Mouse (Mus musculus): ENCODE measurements around the gene Hirip3. TPM values are rescaled to one million over a fixed set of nuclear protein-coding genes. Genes with fewer than 3 reads are reported as not detected.

Gene Hirip3
- polyA plus RNA-seq, 1 experiment = 63.1 TPM

DNA sequence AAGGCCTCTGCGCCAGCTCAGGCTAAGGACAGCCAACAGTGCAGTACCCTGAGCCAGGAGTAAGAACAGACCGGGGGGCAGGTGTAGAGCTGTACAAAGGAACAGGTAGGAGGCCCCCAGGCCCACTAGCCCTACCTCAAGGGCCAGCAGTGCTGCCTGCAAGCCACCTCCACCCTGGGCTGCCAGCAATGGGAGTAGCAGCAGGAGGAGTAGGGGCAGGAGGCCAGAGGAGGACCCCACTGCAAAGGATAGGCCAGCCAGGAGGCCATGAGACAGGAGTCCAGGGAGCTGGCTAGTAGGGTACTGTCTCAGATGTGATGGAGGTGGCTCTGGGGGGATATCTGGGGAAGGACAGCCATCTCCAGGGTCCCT is 8.7 kb downstream of the Hirip3 start:
- no peak overlapping the region for H3K4me3 ChIP-seq (replicated peaks; ENCODE audit: insufficient read depth, low read depth, low read length)
- no peaks in the 10 kb centered on the region for H3K4me1 ChIP-seq (ENCODE audit: control insufficient read depth, insufficient read depth, low read length)
- DNase-seq = no peak
- no peak overlapping the region for H3K27ac ChIP-seq (ENCODE audit: insufficient read depth, low read length)
- TF ChIP-seq POLR2A (IDR thresholded peaks at IDR 0.05; ENCODE audit: borderline replicate concordance, insufficient read depth, low read length) (no peak), CTCF (IDR thresholded peaks at IDR 0.05; ENCODE audit: borderline replicate concordance, insufficient read depth, low read depth, low read length) (no peak)
- H3K27me3 ChIP-seq (ENCODE audit: control insufficient read depth, insufficient read depth, low read length) = no peaks in the 10 kb centered on the region
- 77% methylated on average over 2 of the region's 2 CpGs for WGBS

DNA sequence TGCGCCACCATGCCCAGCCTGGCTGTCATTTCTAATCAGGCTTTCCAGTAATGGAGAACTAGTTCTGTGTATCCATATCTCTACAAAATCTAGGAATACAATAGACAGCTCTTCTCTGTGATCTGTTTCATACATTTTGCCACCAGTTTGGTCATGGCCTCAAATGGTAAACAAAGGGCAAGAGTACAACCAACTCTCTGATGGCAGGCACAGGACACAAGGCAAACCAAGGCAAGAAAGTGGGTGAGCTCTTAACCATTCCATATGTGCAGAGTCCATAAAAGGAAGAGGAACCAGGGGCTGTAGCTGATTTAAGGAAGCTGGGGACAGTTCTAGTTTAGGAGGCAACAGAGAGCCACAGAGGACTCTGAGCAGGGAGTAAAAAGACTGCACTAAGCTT is 15.5 kb downstream of the Hirip3 start:
- Histone ChIP-seq H3K4me3 (replicated peaks; ENCODE audit: insufficient read depth, low read depth, low read length) (no peak overlapping the region), H3K27ac (ENCODE audit: insufficient read depth, low read length) (no peak overlapping the region), H3K4me1 (ENCODE audit: control insufficient read depth, insufficient read depth, low read length) (peaks cover 7% of the 10 kb centered on the region), H3K27me3 (ENCODE audit: control insufficient read depth, insufficient read depth, low read length) (no peaks in the 10 kb centered on the region)
- TF ChIP-seq POLR2A (IDR thresholded peaks at IDR 0.05; ENCODE audit: borderline replicate concordance, insufficient read depth, low read length) (no peak), CTCF (IDR thresholded peaks at IDR 0.05; ENCODE audit: borderline replicate concordance, insufficient read depth, low read depth, low read length) (no peak)
- WGBS = 95% methylated on average over 1 of the region's 1 CpGs
- DNase-seq = no peak

DNA sequence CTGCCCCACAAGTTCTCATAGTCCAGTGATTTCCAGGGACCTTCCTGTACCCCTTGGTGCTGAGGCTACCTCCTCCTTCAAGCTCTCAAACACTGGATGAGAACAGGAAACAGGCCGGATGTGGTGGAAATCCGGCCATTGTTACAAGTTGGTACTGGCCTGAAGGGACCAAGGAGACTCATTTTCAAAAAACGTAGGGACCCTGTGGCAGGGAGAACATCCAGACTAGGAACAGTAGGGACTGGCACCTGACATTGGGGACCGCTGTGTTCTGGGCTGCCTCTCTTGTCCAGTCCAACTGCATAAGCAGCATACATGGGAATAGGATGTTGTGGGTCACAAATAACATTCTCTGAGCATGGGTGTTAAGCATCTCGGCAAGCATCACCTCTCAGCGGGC is 19.3 kb downstream of the Hirip3 start:
- TF ChIP-seq CTCF (IDR thresholded peaks at IDR 0.05; ENCODE audit: borderline replicate concordance, insufficient read depth, low read depth, low read length) (no peak), POLR2A (IDR thresholded peaks at IDR 0.05; ENCODE audit: borderline replicate concordance, insufficient read depth, low read length) (no peak)
- H3K27ac ChIP-seq (ENCODE audit: insufficient read depth, low read length) = no peak overlapping the region
- no peaks in the 10 kb centered on the region for H3K27me3 ChIP-seq (ENCODE audit: control insufficient read depth, insufficient read depth, low read length)
- peaks cover 7% of the 10 kb centered on the region for H3K4me1 ChIP-seq (ENCODE audit: control insufficient read depth, insufficient read depth, low read length)
- DNase-seq = no peak
- WGBS = 45% methylated on average over 6 of the region's 6 CpGs
- peak overlapping the region; percentile 17 for H3K4me3 ChIP-seq (replicated peaks; ENCODE audit: insufficient read depth, low read depth, low read length)

DNA sequence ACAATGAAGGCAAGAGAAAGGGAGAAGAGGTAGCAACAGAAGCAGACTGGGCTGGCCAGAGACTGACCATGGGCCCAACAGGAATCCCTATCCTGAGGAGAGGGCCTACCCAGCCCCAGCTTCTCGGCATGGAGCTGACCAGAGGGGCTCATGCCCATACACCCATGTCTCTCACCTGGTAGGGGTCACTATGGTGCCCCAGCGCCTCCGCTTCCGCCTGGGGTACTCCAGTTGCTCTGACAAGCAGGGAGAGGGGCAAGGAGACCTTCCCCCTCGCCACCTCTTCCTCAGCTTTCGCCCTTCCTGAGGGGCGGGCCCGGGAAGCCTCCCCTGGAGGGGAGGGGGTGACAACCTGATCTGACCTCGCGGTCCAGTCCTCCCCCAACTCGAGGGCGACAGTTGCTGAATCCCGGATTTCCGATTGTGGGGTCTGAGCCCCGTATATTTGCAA is 22.0 kb downstream of the Hirip3 start:
- Histone ChIP-seq H3K4me3 (replicated peaks; ENCODE audit: insufficient read depth, low read depth, low read length) (peak overlapping the region; percentile 99), H3K27ac (ENCODE audit: insufficient read depth, low read length) (peak overlapping the region; percentile 95; the same call in 1 of the 2 replicates), H3K27me3 (ENCODE audit: control insufficient read depth, insufficient read depth, low read length) (no peaks in the 10 kb centered on the region), H3K4me1 (ENCODE audit: control insufficient read depth, insufficient read depth, low read length) (peaks cover 7% of the 10 kb centered on the region)
- TF ChIP-seq POLR2A (IDR thresholded peaks at IDR 0.05; ENCODE audit: borderline replicate concordance, insufficient read depth, low read length) (no peak), CTCF (IDR thresholded peaks at IDR 0.05; ENCODE audit: borderline replicate concordance, insufficient read depth, low read depth, low read length) (no peak)
- peak; percentile 38 to 53 for DNase-seq
- under 1% methylated on average over 15 of the region's 15 CpGs for WGBS

DNA sequence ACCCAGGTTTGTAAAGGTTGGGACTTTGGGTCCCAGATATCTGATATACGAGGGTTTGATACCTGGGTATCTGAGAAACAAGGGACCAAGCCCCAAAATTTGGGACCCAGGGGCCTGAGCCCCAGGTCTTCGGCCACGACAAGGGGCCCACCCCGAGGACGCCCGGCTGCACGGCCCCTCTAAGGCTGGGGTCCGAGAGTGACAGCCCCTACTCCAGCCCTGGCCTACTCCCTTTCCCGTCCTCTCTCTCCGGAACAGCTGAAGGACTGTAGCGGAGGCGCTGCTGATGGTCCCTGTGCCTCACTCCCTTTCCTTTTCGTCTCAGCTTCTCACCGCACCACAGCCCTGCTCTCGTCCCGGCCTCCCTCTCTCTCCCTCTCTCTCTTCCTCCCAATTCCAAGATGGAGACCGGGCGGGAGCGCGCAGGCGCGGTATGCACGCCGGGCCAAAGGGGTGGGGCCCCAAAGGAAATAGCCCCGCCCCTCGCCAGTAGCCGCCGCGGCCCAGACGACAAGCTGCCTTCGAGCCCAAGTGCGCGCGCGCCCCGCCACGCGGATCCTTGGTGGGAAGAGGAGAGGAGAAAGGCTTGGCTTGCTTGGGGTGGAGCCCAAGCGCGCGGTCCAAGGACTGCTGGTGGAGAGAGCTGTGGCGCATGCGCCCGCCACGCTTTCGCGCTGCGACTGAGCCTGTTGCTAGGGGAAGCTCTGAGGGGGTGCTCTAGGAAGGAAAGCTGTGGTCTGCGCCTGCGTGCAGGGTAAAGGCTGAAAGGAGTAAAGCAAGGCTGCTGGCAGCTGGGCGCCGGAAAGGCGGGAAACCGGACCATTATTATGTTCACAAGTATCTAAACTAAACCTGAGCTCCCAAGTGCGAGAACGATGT is 22.8 kb downstream of the Hirip3 start, which contains the start of gene Taok2:
Gene Taok2, minus strand, starts transcription at position 418 of the 879 bp plus-strand sequence.
- peak; percentile 98 to 99 for DNase-seq
- under 1% methylated on average over 56 of the region's 56 CpGs for WGBS
- peak within 1 kb of the TSS; percentile 99 for H3K4me3 ChIP-seq (replicated peaks; ENCODE audit: insufficient read depth, low read depth, low read length)
- H3K27ac ChIP-seq (ENCODE audit: insufficient read depth, low read length) = peak within 1 kb of the TSS; percentile 95
- TF ChIP-seq POLR2A (IDR thresholded peaks at IDR 0.05; ENCODE audit: borderline replicate concordance, insufficient read depth, low read length) (peak; percentile 97), CTCF (IDR thresholded peaks at IDR 0.05; ENCODE audit: borderline replicate concordance, insufficient read depth, low read depth, low read length) (no peak)
- no peaks in the 10 kb centered on the region for H3K27me3 ChIP-seq (ENCODE audit: control insufficient read depth, insufficient read depth, low read length)
- H3K4me1 ChIP-seq (ENCODE audit: control insufficient read depth, insufficient read depth, low read length) = peaks cover 7% of the 10 kb centered on the region

DNA sequence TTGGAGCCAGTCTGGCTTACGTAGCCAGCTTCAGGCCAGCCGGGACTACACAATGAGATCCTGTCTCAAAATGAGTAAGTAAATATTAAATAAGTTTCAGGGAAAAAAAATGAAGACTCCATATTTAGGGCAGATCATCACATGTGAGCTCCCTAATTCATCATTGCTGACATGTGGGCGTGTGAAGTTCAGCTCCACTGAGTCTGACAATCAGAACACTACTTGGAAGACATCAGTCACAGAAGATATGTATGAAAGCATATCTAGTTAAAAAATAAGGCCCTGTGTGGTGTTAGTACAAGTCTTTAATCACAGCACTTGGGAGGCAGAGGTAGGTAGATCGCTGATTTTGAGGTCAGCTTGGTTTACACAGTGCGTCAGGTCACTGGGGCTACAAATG is 25.5 kb downstream of the Hirip3 start:
- Histone ChIP-seq H3K27me3 (ENCODE audit: control insufficient read depth, insufficient read depth, low read length) (no peaks in the 10 kb centered on the region), H3K4me1 (ENCODE audit: control insufficient read depth, insufficient read depth, low read length) (no peaks in the 10 kb centered on the region; the same call in 1 of the 2 replicates), H3K4me3 (replicated peaks; ENCODE audit: insufficient read depth, low read depth, low read length) (no peak overlapping the region), H3K27ac (ENCODE audit: insufficient read depth, low read length) (no peak overlapping the region)
- TF ChIP-seq CTCF (IDR thresholded peaks at IDR 0.05; ENCODE audit: borderline replicate concordance, insufficient read depth, low read depth, low read length) (no peak), POLR2A (IDR thresholded peaks at IDR 0.05; ENCODE audit: borderline replicate concordance, insufficient read depth, low read length) (no peak)
- WGBS = 95% methylated on average over 5 of the region's 5 CpGs
- DNase-seq = no peak

DNA sequence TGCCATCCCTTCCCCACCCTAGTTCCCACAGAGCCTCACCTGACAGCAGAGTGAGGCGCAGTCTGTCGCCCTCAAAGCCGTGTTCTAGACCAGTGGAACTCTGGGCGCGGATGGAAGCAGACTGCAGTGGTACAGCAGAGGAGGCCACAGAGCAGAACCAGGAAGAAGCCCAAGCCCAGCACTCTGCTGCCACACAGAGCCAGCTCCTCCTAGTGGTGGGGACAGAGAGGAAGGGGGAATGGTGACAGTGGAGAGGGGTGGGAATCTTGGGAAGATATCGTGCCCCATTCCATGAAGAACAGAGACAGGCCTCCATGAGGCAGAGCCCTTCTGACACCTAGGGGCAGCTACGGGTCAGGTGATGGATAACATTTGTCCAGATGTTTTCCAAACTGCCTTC is 27.1 kb downstream of the Hirip3 start:
- no peak for DNase-seq
- Histone ChIP-seq H3K4me3 (replicated peaks; ENCODE audit: insufficient read depth, low read depth, low read length) (no peak overlapping the region), H3K27ac (ENCODE audit: insufficient read depth, low read length) (no peak overlapping the region), H3K27me3 (ENCODE audit: control insufficient read depth, insufficient read depth, low read length) (no peaks in the 10 kb centered on the region), H3K4me1 (ENCODE audit: control insufficient read depth, insufficient read depth, low read length) (no peaks in the 10 kb centered on the region)
- 56% methylated on average over 7 of the region's 7 CpGs for WGBS
- no peak for TF ChIP-seq POLR2A (IDR thresholded peaks at IDR 0.05; ENCODE audit: borderline replicate concordance, insufficient read depth, low read length)
- 0 out of 2 replicates have a peak, but pooled peaks have one; percentile 2 for TF ChIP-seq CTCF (IDR thresholded peaks at IDR 0.05; ENCODE audit: borderline replicate concordance, insufficient read depth, low read depth, low read length)

DNA sequence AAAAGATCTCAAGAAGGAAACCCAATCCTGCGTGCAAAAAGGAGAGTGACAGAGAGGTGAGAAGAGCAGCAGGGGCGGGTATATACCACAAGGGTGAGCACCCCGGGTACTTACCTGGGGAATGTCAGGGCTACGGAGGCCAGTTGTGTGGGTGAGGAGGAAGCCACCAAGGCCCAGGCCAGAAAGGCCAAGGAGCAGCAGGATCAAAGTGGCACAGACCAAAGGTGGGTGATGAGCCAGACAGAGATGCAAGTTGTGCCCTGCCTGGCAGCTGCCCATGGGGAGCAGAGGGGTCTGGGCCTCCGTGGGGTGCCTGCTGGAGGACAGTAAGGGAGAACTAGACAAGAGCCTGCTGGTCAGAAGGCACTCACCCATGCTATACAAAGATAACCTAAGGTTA is 35.1 kb downstream of the Hirip3 start:
- Histone ChIP-seq H3K4me3 (replicated peaks; ENCODE audit: insufficient read depth, low read depth, low read length) (no peak overlapping the region), H3K4me1 (ENCODE audit: control insufficient read depth, insufficient read depth, low read length) (no peaks in the 10 kb centered on the region; the same call in 1 of the 2 replicates), H3K27ac (ENCODE audit: insufficient read depth, low read length) (0 out of 2 replicates have a peak overlapping the region, but pooled peaks have one; percentile 15), H3K27me3 (ENCODE audit: control insufficient read depth, insufficient read depth, low read length) (no peaks in the 10 kb centered on the region)
- no peak for DNase-seq
- 80% methylated on average over 5 of the region's 5 CpGs for WGBS
- TF ChIP-seq CTCF (IDR thresholded peaks at IDR 0.05; ENCODE audit: borderline replicate concordance, insufficient read depth, low read depth, low read length) = no peak
- no peak for TF ChIP-seq POLR2A (IDR thresholded peaks at IDR 0.05; ENCODE audit: borderline replicate concordance, insufficient read depth, low read length)

Measured in cerebellum, adult 2 months (tissue).